In genomic region chr11:49081356-49081755, GRCm38 (mm10) we compare ENCODE assay signal across 19 mouse cellular contexts. TPM values are rescaled to one million over a fixed set of nuclear protein-coding genes. Genes with fewer than 3 reads are reported as not detected.
DNase-seq lines count a peak whose midpoint lies in the region; ATAC-seq and TF ChIP-seq lines count a peak whose summit lies in the region.
"Had no signal": no experiment of that assay in that cellular context is flagged by ENCODE, and none has a peak within 500 bp of the region (broad histone marks: within the 10 kb centered on the region; RNA-seq: fewer than 3 reads in every experiment).

No protein-coding gene starts in this region.

- peak; percentile 62 for DNase-seq in kidney, postnatal 0 days (ENCODE audit: low spot score)
- DNase-seq in CH12.LX (ENCODE audit: extremely low read depth) (no peak), NIH3T3 (ENCODE audit: low read depth) (peak; percentile 62)
- no peak for DNase-seq in right cerebral cortex, postnatal 10 days (ENCODE audit: low spot score in 2 of 2)
- DNase-seq: adrenal gland, postnatal 10 days; cerebellum, adult 9-10 months; heart, adult 18-20 months; kidney, postnatal 14 days; lung, adult 2 months; thymus, adult 2 months had no signal

- no peak for TF ChIP-seq RAD21 in CH12.LX (IDR thresholded peaks at IDR 0.05; ENCODE audit: low read depth, low read length)

- H3K4me2 ChIP-seq in kidney, postnatal 0 days (ENCODE audit: low read length): no peak overlapping the region
- no peak overlapping the region for H3K4me2 ChIP-seq in kidney, embryonic 14.5 days (replicated peaks; ENCODE audit: low read depth, low read length)
- H3K4me2 ChIP-seq in CH12.LX (ENCODE audit: insufficient read depth, low read depth, poor library complexity, severe bottlenecking): peak overlapping the region; percentile 49
- peak overlapping the region; percentile 26; the same call in 1 of the 2 replicates for H3K4me2 ChIP-seq in liver, embryonic 16.5 days (ENCODE audit: low read depth, low read length)
- H3K4me2 ChIP-seq: forebrain, embryonic 13.5 days; hindbrain, embryonic 14.5 days had no signal

- in situ Hi-C loops in CH12.LX (cut with MboI; ENCODE audit: low pct_ligation_motif_present, low pct_unique_long_range_greater_than_20kb, low sequenced_read_pairs): no loop called here

- no peaks in the 10 kb centered on the region for H3K79me2 ChIP-seq in CH12.LX (replicated peaks; ENCODE audit: control insufficient read depth, extremely low read depth, insufficient read depth, poor library complexity, severe bottlenecking)

- TF ChIP-seq EP300 in CH12.LX (IDR thresholded peaks at IDR 0.05; ENCODE audit: low read length): no peak

- no peaks in the 10 kb centered on the region for H3K9me3 ChIP-seq in kidney, postnatal 0 days (replicated peaks; ENCODE audit: low read length)
- H3K9me3 ChIP-seq in kidney, embryonic 14.5 days (ENCODE audit: control insufficient read depth, low read length): no peaks in the 10 kb centered on the region
- no peaks in the 10 kb centered on the region for H3K9me3 ChIP-seq in CH12.LX (replicated peaks; ENCODE audit: low read length)
- H3K9me3 ChIP-seq in liver, embryonic 16.5 days (replicated peaks; ENCODE audit: control insufficient read depth, low read length): no peaks in the 10 kb centered on the region
- H3K9me3 ChIP-seq: forebrain, embryonic 13.5 days had no signal

- H3K36me3 ChIP-seq in kidney, postnatal 0 days (ENCODE audit: insufficient read depth, low read length): no peaks in the 10 kb centered on the region
- H3K36me3 ChIP-seq in kidney, embryonic 14.5 days (ENCODE audit: control insufficient read depth, insufficient read depth, low read length): no peaks in the 10 kb centered on the region
- no peaks in the 10 kb centered on the region for H3K36me3 ChIP-seq in CH12.LX (replicated peaks in 1 of 2; ENCODE audit: control insufficient read depth in 1 of 2, insufficient read depth in 1 of 2, low read length in 1 of 2)
- H3K36me3 ChIP-seq in liver, embryonic 16.5 days (ENCODE audit: control insufficient read depth, insufficient read depth): no peaks in the 10 kb centered on the region

- TF ChIP-seq POLR2A in CH12.LX (IDR thresholded peaks at IDR 0.05; ENCODE audit: low read depth, low read length): no peak

- H3K4me1 ChIP-seq in kidney, postnatal 0 days (replicated peaks; ENCODE audit: insufficient read depth, low read length): 0 out of 2 replicates have a peak, but pooled peaks cover 7% of the 10 kb centered on the region
- H3K4me1 ChIP-seq in kidney, embryonic 14.5 days (ENCODE audit: control insufficient read depth, insufficient read depth, low read length): no peaks in the 10 kb centered on the region
- peaks cover 5 to 44% of the 10 kb centered on the region in 2 experiments for H3K4me1 ChIP-seq in CH12.LX (ENCODE audit: control insufficient read depth in 1 of 2, insufficient read depth in 2 of 2)
- peaks cover 40% of the 10 kb centered on the region for H3K4me1 ChIP-seq in liver, embryonic 16.5 days (ENCODE audit: control insufficient read depth, low read depth, low read length)
- H3K4me1 ChIP-seq: forebrain, embryonic 13.5 days had no signal

- ATAC-seq in kidney, postnatal 0 days (replicated peaks; ENCODE audit: low FRiP score, low read depth): no peak
- no peak for ATAC-seq in kidney, embryonic 14.5 days (ENCODE audit: low FRiP score, low TSS enrichment)
- ATAC-seq in liver, embryonic 16.5 days (ENCODE audit: low read depth): no peak
- ATAC-seq in megakaryocyte progenitor cell, adult 5-6 weeks (replicated peaks; ENCODE audit: poor library complexity): no peak
- ATAC-seq: forebrain, embryonic 13.5 days had no signal

- H3K4me3 ChIP-seq in kidney, postnatal 0 days (replicated peaks; ENCODE audit: low read depth, low read length): no peak overlapping the region
- H3K4me3 ChIP-seq in kidney, embryonic 14.5 days (ENCODE audit: low read length): no peak overlapping the region
- H3K4me3 ChIP-seq in CH12.LX (replicated peaks in 1 of 3; ENCODE audit: low read depth in 2 of 3, low read length in 2 of 3, poor library complexity in 1 of 3): no peak overlapping the region
- H3K4me3 ChIP-seq in liver, embryonic 16.5 days (ENCODE audit: low read depth, low read length): no peak overlapping the region
- H3K4me3 ChIP-seq: forebrain, embryonic 13.5 days had no signal

- dilution Hi-C loops in CH12.LX (cut with MboI; ENCODE audit: extremely low pct_ligation_motif_present, extremely low pct_unique_long_range_greater_than_20kb, low sequenced_read_pairs): no loop called here

- no peak overlapping the region for H3K9ac ChIP-seq in kidney, postnatal 0 days (ENCODE audit: low read depth, low read length)
- no peak overlapping the region for H3K9ac ChIP-seq in kidney, embryonic 14.5 days (ENCODE audit: low read depth, low read length)
- H3K9ac ChIP-seq in CH12.LX (ENCODE audit: insufficient read depth, low read depth): 0 out of 2 replicates have a peak overlapping the region, but pooled peaks have one; percentile 14
- no peak overlapping the region for H3K9ac ChIP-seq in liver, embryonic 16.5 days (ENCODE audit: low read depth, low read length)
- H3K9ac ChIP-seq: forebrain, embryonic 13.5 days; hindbrain, embryonic 14.5 days had no signal

- no peaks in the 10 kb centered on the region for H3K27me3 ChIP-seq in kidney, postnatal 0 days (ENCODE audit: insufficient read depth, low read length)
- no peaks in the 10 kb centered on the region for H3K27me3 ChIP-seq in kidney, embryonic 14.5 days (ENCODE audit: control insufficient read depth, insufficient read depth, low read length)
- no peaks in the 10 kb centered on the region for H3K27me3 ChIP-seq in CH12.LX (replicated peaks)
- no peaks in the 10 kb centered on the region for H3K27me3 ChIP-seq in liver, embryonic 16.5 days (ENCODE audit: control insufficient read depth, insufficient read depth, low read depth, low read length)
- H3K27me3 ChIP-seq: forebrain, embryonic 13.5 days had no signal

- H3K27ac ChIP-seq in kidney, postnatal 0 days: peak overlapping the region; percentile 19; the same call in 1 of the 2 replicates
- no peak overlapping the region for H3K27ac ChIP-seq in kidney, embryonic 14.5 days (ENCODE audit: low read depth, low read length)
- H3K27ac ChIP-seq in CH12.LX (ENCODE audit: insufficient read depth, low read depth): no peak overlapping the region
- no peak overlapping the region for H3K27ac ChIP-seq in liver, embryonic 16.5 days (ENCODE audit: low read length)
- H3K27ac ChIP-seq: forebrain, embryonic 13.5 days; hindbrain, embryonic 14.5 days had no signal

- no peak for TF ChIP-seq CTCF in kidney, postnatal 0 days (IDR thresholded peaks at IDR 0.05; ENCODE audit: low read depth)
- no peak for TF ChIP-seq CTCF in CH12.LX (conservative IDR thresholded peaks at IDR 0.05 in 1 of 2, IDR thresholded peaks at IDR 0.05 in 1 of 2; ENCODE audit: low read depth in 2 of 2, low read length in 2 of 2)

- 58% methylated on average over 4 of the region's 4 CpGs for WGBS in kidney, postnatal 0 days
- 73% methylated on average over 4 of the region's 4 CpGs for WGBS in kidney, embryonic 14.5 days
- 43% methylated on average over 4 of the region's 4 CpGs for WGBS in liver, embryonic 16.5 days (ENCODE audit: insufficient replicate concordance)

TF ChIP-seq in CH12.LX, 34 proteins besides CTCF, POLR2A, EP300 and RAD21:
- no peak for TF ChIP-seq UBTF (IDR thresholded peaks at IDR 0.05; ENCODE audit: low read depth, low read length)
TF ChIP-seq in CH12.LX: peak in this region for 0.

RNA-seq across cellular contexts. Expression of gene Ifi47, which starts 5.0 kb away (rescaled TPM):
- polyA plus RNA-seq in kidney, postnatal 0 days (2015; fragmentation: Nextera tagmentation; extraction: Ambion mirVana): 4.3 and 6.2 TPM in 2 replicates
- 1.7 and 2.0 TPM in 2 replicates for polyA plus RNA-seq in kidney, embryonic 14.5 days (2014; fragmentation: Nextera tagmentation; extraction: Ambion mirVana)
- 6.2 and 7.2 TPM in 2 replicates for total RNA-seq in CH12.LX (2012; rRNA removed)
- 2.3 and 2.8 TPM in 2 replicates for total RNA-seq in CH12.LX (2014; rRNA removed)
- polyA plus RNA-seq in CH12.LX (2012; ENCODE audit: insufficient read length, low read depth): 2.7 and 3.2 TPM in 2 replicates
- polyA plus RNA-seq in liver, embryonic 16.5 days (2015; fragmentation: Nextera tagmentation; extraction: Ambion mirVana): 7.0 and 7.9 TPM in 2 replicates
- 129 and 147 TPM in 2 replicates for total RNA-seq in megakaryocyte progenitor cell, adult 5-6 weeks (2015)
- 54.3 and 57.2 TPM in 2 replicates for total RNA-seq in megakaryocyte progenitor cell, adult 5-6 weeks (2017)
- polyA plus RNA-seq: neural tube, embryonic 14.5 days had no signal

RNA-seq across cellular contexts. Expression of gene Tgtp2, which starts 17.4 kb away (rescaled TPM):
- polyA plus RNA-seq in kidney, postnatal 0 days (2015; fragmentation: Nextera tagmentation; extraction: Ambion mirVana): 1.6 and 2.2 TPM in 2 replicates
- polyA plus RNA-seq in kidney, embryonic 14.5 days (2014; fragmentation: Nextera tagmentation; extraction: Ambion mirVana): 0.20 TPM in 1 of 2 replicates, not detected in the other
- total RNA-seq in CH12.LX (2012; rRNA removed): 0.08 TPM in 1 of 2 replicates, not detected in the other
- 0.07 and 0.43 TPM in 2 replicates for total RNA-seq in CH12.LX (2014; rRNA removed)
- 0.18 TPM in 1 of 2 replicates, not detected in the other for polyA plus RNA-seq in CH12.LX (2012; ENCODE audit: insufficient read length, low read depth)
- 0.35 and 0.57 TPM in 2 replicates for polyA plus RNA-seq in liver, embryonic 16.5 days (2015; fragmentation: Nextera tagmentation; extraction: Ambion mirVana)
- 16.8 and 24.5 TPM in 2 replicates for total RNA-seq in megakaryocyte progenitor cell, adult 5-6 weeks (2015)
- 56.3 and 82.0 TPM in 2 replicates for total RNA-seq in megakaryocyte progenitor cell, adult 5-6 weeks (2017)
- total RNA-seq: layer of hippocampus, postnatal 14 days had no signal
- polyA plus RNA-seq: forebrain, embryonic 13.5 days; hindbrain, embryonic 14.5 days; neural tube, embryonic 14.5 days had no signal

RNA-seq across cellular contexts. Expression of gene 9930111J21Rik2, which starts 30.3 kb away (rescaled TPM):
- 0.68 TPM in 2 replicates for polyA plus RNA-seq in kidney, postnatal 0 days (2015; fragmentation: Nextera tagmentation; extraction: Ambion mirVana)
- polyA plus RNA-seq in kidney, embryonic 14.5 days (2014; fragmentation: Nextera tagmentation; extraction: Ambion mirVana): 0.29 and 0.39 TPM in 2 replicates
- total RNA-seq in CH12.LX (2012; rRNA removed): 6.9 and 9.9 TPM in 2 replicates
- 18.5 and 21.4 TPM in 2 replicates for total RNA-seq in CH12.LX (2014; rRNA removed)
- polyA plus RNA-seq in CH12.LX (2012; ENCODE audit: insufficient read length, low read depth): 20.7 and 22.7 TPM in 2 replicates
- 1.3 and 1.5 TPM in 2 replicates for polyA plus RNA-seq in liver, embryonic 16.5 days (2015; fragmentation: Nextera tagmentation; extraction: Ambion mirVana)
- 26.0 and 37.5 TPM in 2 replicates for total RNA-seq in megakaryocyte progenitor cell, adult 5-6 weeks (2015)
- 25.2 and 29.4 TPM in 2 replicates for total RNA-seq in megakaryocyte progenitor cell, adult 5-6 weeks (2017)

RNA-seq across cellular contexts. Expression of gene Olfr1396, which starts 33.3 kb away (rescaled TPM):
- polyA plus RNA-seq in kidney, postnatal 0 days (2015; fragmentation: Nextera tagmentation; extraction: Ambion mirVana): 0.05 TPM in 1 of 2 replicates, not detected in the other
- polyA plus RNA-seq in kidney, embryonic 14.5 days (2014; fragmentation: Nextera tagmentation; extraction: Ambion mirVana): not detected in 2 replicates
- total RNA-seq in CH12.LX (2012; rRNA removed) (not detected in 2 replicates), CH12.LX (2014; rRNA removed) (not detected in 2 replicates)
- polyA plus RNA-seq in CH12.LX (2012; ENCODE audit: insufficient read length, low read depth): not detected in 2 replicates
- not detected in 2 replicates for polyA plus RNA-seq in liver, embryonic 16.5 days (2015; fragmentation: Nextera tagmentation; extraction: Ambion mirVana)
- total RNA-seq in megakaryocyte progenitor cell, adult 5-6 weeks (2015): not detected in 2 replicates
- total RNA-seq in megakaryocyte progenitor cell, adult 5-6 weeks (2017): not detected in 2 replicates
- total RNA-seq: layer of hippocampus, postnatal 14 days; left cerebral cortex, postnatal 25 days had no signal
- polyA plus RNA-seq: forebrain, embryonic 13.5 days; hindbrain, embryonic 14.5 days; neural tube, embryonic 14.5 days; stomach, embryonic 14.5 days had no signal

Comparison
In these comparisons a context has a peak if more than half of its experiments do, and no peak if none do; other contexts are left out.
1. DNase-seq: peak in kidney, postnatal 0 days (single experiment) and NIH3T3 (single experiment); none in CH12.LX (single experiment) and right cerebral cortex, postnatal 10 days (0 of 2).
2. H3K4me2 ChIP-seq: peak in CH12.LX (single experiment) and liver, embryonic 16.5 days (single experiment); none in kidney, postnatal 0 days (single experiment) and kidney, embryonic 14.5 days (single experiment).